ENCODE assay signal across 15 mouse cellular contexts in genomic region chr3:104943333-104943732, GRCm38 (mm10). TPM values are rescaled to one million over a fixed set of nuclear protein-coding genes. Genes with fewer than 3 reads are reported as not detected.
DNase-seq lines count a peak whose midpoint lies in the region; ATAC-seq and TF ChIP-seq lines count a peak whose summit lies in the region.
"Had no signal": no experiment of that assay in that cellular context is flagged by ENCODE, and none has a peak within 500 bp of the region (broad histone marks: within the 10 kb centered on the region; RNA-seq: fewer than 3 reads in every experiment).

No protein-coding gene starts in this region.

- no peak overlapping the region; the same call in 1 of the 2 replicates for H3K27ac ChIP-seq in intestine, embryonic 14.5 days (ENCODE audit: low read depth)
- H3K27ac ChIP-seq in intestine, postnatal 0 days (ENCODE audit: low read depth, low read length), result no peak overlapping the region
- peak overlapping the region; percentile 59 for H3K27ac ChIP-seq in limb, embryonic 10.5 days
- H3K27ac ChIP-seq: embryonic facial prominence, embryonic 13.5 days; macrophage had no signal

- no peak for TF ChIP-seq CTCF in intestine, postnatal 0 days (IDR thresholded peaks at IDR 0.05; ENCODE audit: low read depth)

- peak; percentile 43 for DNase-seq in embryo, embryonic 11 days
- DNase-seq in embryo, embryonic 10 days (ENCODE audit: low spot score), result no peak
- peak; percentile 49 for DNase-seq in intestine, embryonic 14.5 days (ENCODE audit: low spot score)
- peak; percentile 34 for DNase-seq in 3T3-L1 (ENCODE audit: low read depth, low spot score)
- peak; percentile 65 for DNase-seq in limb, embryonic 10.5 days (ENCODE audit: low spot score)
- no peak for DNase-seq in adrenal gland, postnatal 36 days
- no peak for DNase-seq in adrenal gland, postnatal 25 days
- DNase-seq: cerebellum, adult 8-10 months; gastrocnemius, postnatal 25 days; kidney, adult 2 months; liver had no signal

- H3K4me2 ChIP-seq in intestine, embryonic 14.5 days (ENCODE audit: low read length), result no peak overlapping the region
- H3K4me2 ChIP-seq in intestine, postnatal 0 days (replicated peaks; ENCODE audit: low read depth), result no peak overlapping the region
- H3K4me2 ChIP-seq: embryonic facial prominence, embryonic 13.5 days had no signal

- no peaks in the 10 kb centered on the region for H3K9me3 ChIP-seq in intestine, embryonic 14.5 days (ENCODE audit: control insufficient read depth, low read length)
- H3K9me3 ChIP-seq in intestine, postnatal 0 days (ENCODE audit: control insufficient read depth), result no peaks in the 10 kb centered on the region
- no peaks in the 10 kb centered on the region for H3K9me3 ChIP-seq in limb, embryonic 10.5 days (replicated peaks)
- H3K9me3 ChIP-seq: embryonic facial prominence, embryonic 13.5 days had no signal

- peaks cover 35% of the 10 kb centered on the region for H3K36me3 ChIP-seq in intestine, embryonic 14.5 days (ENCODE audit: control insufficient read depth, insufficient read depth, low read length)
- peaks cover 21% of the 10 kb centered on the region for H3K36me3 ChIP-seq in intestine, postnatal 0 days (ENCODE audit: control insufficient read depth, insufficient read depth)
- H3K36me3 ChIP-seq in limb, embryonic 10.5 days, result peaks cover 31% of the 10 kb centered on the region

- no peak overlapping the region for H3K4me3 ChIP-seq in intestine, embryonic 14.5 days (ENCODE audit: low read depth, low read length)
- H3K4me3 ChIP-seq in intestine, postnatal 0 days (ENCODE audit: low read depth, low read length), result no peak overlapping the region
- H3K4me3 ChIP-seq in limb, embryonic 10.5 days, result no peak overlapping the region; the same call in 1 of the 2 replicates
- H3K4me3 ChIP-seq: embryonic facial prominence, embryonic 13.5 days had no signal

- H3K9ac ChIP-seq in intestine, embryonic 14.5 days (ENCODE audit: low read length), result no peak overlapping the region
- H3K9ac ChIP-seq in intestine, postnatal 0 days (ENCODE audit: low read depth, low read length), result no peak overlapping the region
- H3K9ac ChIP-seq: embryonic facial prominence, embryonic 13.5 days had no signal

- 38% methylated on average over 8 of the region's 8 CpGs for WGBS in intestine, embryonic 14.5 days
- 60% methylated on average over 8 of the region's 8 CpGs for WGBS in intestine, postnatal 0 days
- WGBS in limb, embryonic 10.5 days, result 31% methylated on average over 8 of the region's 8 CpGs

- ATAC-seq in intestine, embryonic 14.5 days (replicated peaks; ENCODE audit: low FRiP score, low TSS enrichment, low read depth), result peak; percentile 53; the same call in 1 of the 2 replicates
- ATAC-seq in intestine, postnatal 0 days, result no peak
- ATAC-seq: forebrain, embryonic 14.5 days had no signal

- H3K27me3 ChIP-seq in intestine, embryonic 14.5 days (replicated peaks; ENCODE audit: control insufficient read depth, insufficient read depth, low read length), result no peaks in the 10 kb centered on the region
- H3K27me3 ChIP-seq in intestine, postnatal 0 days (replicated peaks; ENCODE audit: control insufficient read depth, insufficient read depth, low read length), result no peaks in the 10 kb centered on the region
- no peaks in the 10 kb centered on the region for H3K27me3 ChIP-seq in limb, embryonic 10.5 days (ENCODE audit: low read depth, poor library complexity, severe bottlenecking)
- H3K27me3 ChIP-seq: embryonic facial prominence, embryonic 13.5 days had no signal

- peaks cover 20% of the 10 kb centered on the region for H3K4me1 ChIP-seq in intestine, embryonic 14.5 days (replicated peaks; ENCODE audit: control insufficient read depth, insufficient read depth, low read length)
- no peaks in the 10 kb centered on the region for H3K4me1 ChIP-seq in intestine, postnatal 0 days (replicated peaks; ENCODE audit: control insufficient read depth, insufficient read depth, low read length)
- peaks cover 55% of the 10 kb centered on the region for H3K4me1 ChIP-seq in limb, embryonic 10.5 days

RNA-seq across cellular contexts. Expression of gene Wnt2b, which starts 18.4 kb away (rescaled TPM):
- 1.9 and 2.8 TPM in 2 replicates for polyA plus RNA-seq in intestine, embryonic 14.5 days (2014; fragmentation: Nextera tagmentation; extraction: Ambion mirVana)
- polyA plus RNA-seq in intestine, postnatal 0 days (2015; fragmentation: Nextera tagmentation; extraction: Ambion mirVana), result 1.2 and 1.5 TPM in 2 replicates
- polyA plus RNA-seq in limb, embryonic 10.5 days (2016; fragmentation: Nextera tagmentation; extraction: Ambion mirVana), result 0.28 and 0.39 TPM in 2 replicates
- 10 to 100 TPM; 16.0 to 16.5 TPM for total RNA-seq in adrenal gland, postnatal 36 days (2021)
- total RNA-seq in adrenal gland, postnatal 25 days (2021), result 5.8 and 7.8 TPM in 2 replicates
- polyA plus RNA-seq: macrophage had no signal

Comparison
In these comparisons a context has a peak if more than half of its experiments do, and no peak if none do; other contexts are left out.
1. DNase-seq: peak in embryo, embryonic 11 days (single experiment), intestine, embryonic 14.5 days (single experiment), 3T3-L1 (single experiment) and limb, embryonic 10.5 days (single experiment); none in embryo, embryonic 10 days (single experiment), adrenal gland, postnatal 36 days (0 of 2) and adrenal gland, postnatal 25 days (single experiment).